13 mouse cellular contexts compared by ENCODE assay signal in genomic region chr10:20220443-20221071, GRCm38 (mm10).
DNase-seq lines count a peak whose midpoint lies in the region; ATAC-seq and TF ChIP-seq lines count a peak whose summit lies in the region.
"Had no signal": no experiment of that assay in that cellular context is flagged by ENCODE, and none has a peak within 500 bp of the region (broad histone marks: within the 10 kb centered on the region; RNA-seq: fewer than 3 reads in every experiment).

No protein-coding gene starts in this region.

- H3K9ac ChIP-seq in hindbrain, postnatal 0 days (replicated peaks; ENCODE audit: low read length), result no peak overlapping the region
- H3K9ac ChIP-seq in hindbrain, embryonic 14.5 days, result no peak overlapping the region
- no peak overlapping the region for H3K9ac ChIP-seq in intestine, postnatal 0 days (ENCODE audit: low read depth, low read length)
- no peak overlapping the region for H3K9ac ChIP-seq in liver, embryonic 13.5 days
- H3K9ac ChIP-seq: embryonic facial prominence, embryonic 15.5 days; hindbrain, embryonic 12.5 days had no signal

- no peak overlapping the region for H3K27ac ChIP-seq in hindbrain, postnatal 0 days
- H3K27ac ChIP-seq in hindbrain, embryonic 14.5 days, result no peak overlapping the region
- H3K27ac ChIP-seq in intestine, postnatal 0 days (ENCODE audit: low read depth, low read length), result peak overlapping the region; percentile 55
- no peak overlapping the region for H3K27ac ChIP-seq in liver, embryonic 13.5 days
- H3K27ac ChIP-seq: embryonic facial prominence, embryonic 15.5 days; hindbrain, embryonic 12.5 days had no signal

- no peaks in the 10 kb centered on the region for H3K27me3 ChIP-seq in hindbrain, postnatal 0 days (ENCODE audit: insufficient read depth, low read length)
- no peaks in the 10 kb centered on the region for H3K27me3 ChIP-seq in hindbrain, embryonic 14.5 days (ENCODE audit: control insufficient read depth, insufficient read depth, low read length)
- no peaks in the 10 kb centered on the region for H3K27me3 ChIP-seq in intestine, postnatal 0 days (replicated peaks; ENCODE audit: control insufficient read depth, insufficient read depth, low read length)
- H3K27me3 ChIP-seq in liver, embryonic 13.5 days, result no peaks in the 10 kb centered on the region
- H3K27me3 ChIP-seq: embryonic facial prominence, embryonic 15.5 days; hindbrain, embryonic 12.5 days had no signal

- no peaks in the 10 kb centered on the region for H3K9me3 ChIP-seq in hindbrain, postnatal 0 days (ENCODE audit: low read length)
- H3K9me3 ChIP-seq in hindbrain, embryonic 14.5 days (ENCODE audit: control insufficient read depth, low read length), result no peaks in the 10 kb centered on the region
- no peaks in the 10 kb centered on the region for H3K9me3 ChIP-seq in intestine, postnatal 0 days (ENCODE audit: control insufficient read depth)
- H3K9me3 ChIP-seq in liver, embryonic 13.5 days (replicated peaks), result no peaks in the 10 kb centered on the region
- H3K9me3 ChIP-seq: embryonic facial prominence, embryonic 15.5 days; hindbrain, embryonic 12.5 days had no signal

- no peak overlapping the region for H3K4me2 ChIP-seq in hindbrain, postnatal 0 days (ENCODE audit: low read depth, low read length)
- H3K4me2 ChIP-seq in hindbrain, embryonic 14.5 days (replicated peaks), result no peak overlapping the region
- no peak overlapping the region for H3K4me2 ChIP-seq in intestine, postnatal 0 days (replicated peaks; ENCODE audit: low read depth)
- H3K4me2 ChIP-seq in liver, embryonic 13.5 days, result no peak overlapping the region
- H3K4me2 ChIP-seq: embryonic facial prominence, embryonic 15.5 days; hindbrain, embryonic 12.5 days had no signal

- peak; percentile 27 for DNase-seq in hindbrain, postnatal 0 days (ENCODE audit: low spot score)
- DNase-seq in hindbrain, embryonic 14.5 days (ENCODE audit: low spot score), result no peak
- peak; percentile 46 for DNase-seq in brain, adult 2 months (ENCODE audit: low read depth, low spot score)
- no peak for DNase-seq in liver, embryonic 13.5 days
- DNase-seq in B cell, adult 2 months, result no peak
- DNase-seq in spleen, postnatal 10 days (ENCODE audit: low spot score in 2 of 2), result no peak
- DNase-seq: cerebellum, adult 18-20 months; lung, postnatal 4 days; retina, postnatal 1 day had no signal

- H3K36me3 ChIP-seq in hindbrain, postnatal 0 days (ENCODE audit: insufficient read depth, low read length), result no peaks in the 10 kb centered on the region
- H3K36me3 ChIP-seq in hindbrain, embryonic 14.5 days (replicated peaks; ENCODE audit: control insufficient read depth, insufficient read depth), result no peaks in the 10 kb centered on the region
- H3K36me3 ChIP-seq in intestine, postnatal 0 days (ENCODE audit: control insufficient read depth, insufficient read depth), result no peaks in the 10 kb centered on the region
- no peaks in the 10 kb centered on the region for H3K36me3 ChIP-seq in liver, embryonic 13.5 days
- H3K36me3 ChIP-seq: embryonic facial prominence, embryonic 15.5 days; hindbrain, embryonic 12.5 days had no signal

- H3K4me1 ChIP-seq in hindbrain, postnatal 0 days (ENCODE audit: insufficient read depth, low read length), result no peaks in the 10 kb centered on the region
- no peaks in the 10 kb centered on the region for H3K4me1 ChIP-seq in hindbrain, embryonic 14.5 days (replicated peaks; ENCODE audit: control insufficient read depth, insufficient read depth, low read length)
- H3K4me1 ChIP-seq in intestine, postnatal 0 days (replicated peaks; ENCODE audit: control insufficient read depth, insufficient read depth, low read length), result 0 out of 2 replicates have a peak, but pooled peaks cover 4% of the 10 kb centered on the region
- peaks cover 7% of the 10 kb centered on the region for H3K4me1 ChIP-seq in liver, embryonic 13.5 days (replicated peaks)
- H3K4me1 ChIP-seq: hindbrain, embryonic 12.5 days had no signal

- TF ChIP-seq CTCF in hindbrain, postnatal 0 days (IDR thresholded peaks at IDR 0.05; ENCODE audit: low read depth), result no peak
- TF ChIP-seq CTCF in intestine, postnatal 0 days (IDR thresholded peaks at IDR 0.05; ENCODE audit: low read depth), result no peak

- no peak for ATAC-seq in hindbrain, postnatal 0 days
- no peak for ATAC-seq in hindbrain, embryonic 14.5 days (ENCODE audit: low FRiP score)
- ATAC-seq in intestine, postnatal 0 days, result peak; percentile 62
- ATAC-seq in liver, embryonic 13.5 days (ENCODE audit: low read depth), result peak; percentile 58

- no peak overlapping the region for H3K4me3 ChIP-seq in hindbrain, postnatal 0 days (ENCODE audit: low read length)
- no peak overlapping the region for H3K4me3 ChIP-seq in hindbrain, embryonic 14.5 days (replicated peaks; ENCODE audit: low read length)
- H3K4me3 ChIP-seq in intestine, postnatal 0 days (ENCODE audit: low read depth, low read length), result no peak overlapping the region
- H3K4me3 ChIP-seq in liver, embryonic 13.5 days (replicated peaks), result no peak overlapping the region
- H3K4me3 ChIP-seq: embryonic facial prominence, embryonic 15.5 days; hindbrain, embryonic 12.5 days; myocyte had no signal

- WGBS in hindbrain, postnatal 0 days, result 61% methylated on average over 10 of the region's 10 CpGs
- WGBS in hindbrain, embryonic 14.5 days, result 72% methylated on average over 10 of the region's 10 CpGs
- WGBS in intestine, postnatal 0 days, result 36% methylated on average over 10 of the region's 10 CpGs
- 60% methylated on average over 10 of the region's 10 CpGs for WGBS in liver, embryonic 13.5 days (ENCODE audit: insufficient replicate concordance)

Comparison
In these comparisons a context has a peak if more than half of its experiments do, and no peak if none do; other contexts are left out.
1. DNase-seq: peak in hindbrain, postnatal 0 days (single experiment) and brain, adult 2 months (single experiment); none in hindbrain, embryonic 14.5 days (single experiment), liver, embryonic 13.5 days (single experiment), B cell, adult 2 months (0 of 2) and spleen, postnatal 10 days (0 of 2).
2. ATAC-seq: peak in intestine, postnatal 0 days (single experiment) and liver, embryonic 13.5 days (single experiment); none in hindbrain, postnatal 0 days (single experiment) and hindbrain, embryonic 14.5 days (single experiment).